9 mouse cellular contexts compared by ENCODE assay signal in the genomic region with DNA sequence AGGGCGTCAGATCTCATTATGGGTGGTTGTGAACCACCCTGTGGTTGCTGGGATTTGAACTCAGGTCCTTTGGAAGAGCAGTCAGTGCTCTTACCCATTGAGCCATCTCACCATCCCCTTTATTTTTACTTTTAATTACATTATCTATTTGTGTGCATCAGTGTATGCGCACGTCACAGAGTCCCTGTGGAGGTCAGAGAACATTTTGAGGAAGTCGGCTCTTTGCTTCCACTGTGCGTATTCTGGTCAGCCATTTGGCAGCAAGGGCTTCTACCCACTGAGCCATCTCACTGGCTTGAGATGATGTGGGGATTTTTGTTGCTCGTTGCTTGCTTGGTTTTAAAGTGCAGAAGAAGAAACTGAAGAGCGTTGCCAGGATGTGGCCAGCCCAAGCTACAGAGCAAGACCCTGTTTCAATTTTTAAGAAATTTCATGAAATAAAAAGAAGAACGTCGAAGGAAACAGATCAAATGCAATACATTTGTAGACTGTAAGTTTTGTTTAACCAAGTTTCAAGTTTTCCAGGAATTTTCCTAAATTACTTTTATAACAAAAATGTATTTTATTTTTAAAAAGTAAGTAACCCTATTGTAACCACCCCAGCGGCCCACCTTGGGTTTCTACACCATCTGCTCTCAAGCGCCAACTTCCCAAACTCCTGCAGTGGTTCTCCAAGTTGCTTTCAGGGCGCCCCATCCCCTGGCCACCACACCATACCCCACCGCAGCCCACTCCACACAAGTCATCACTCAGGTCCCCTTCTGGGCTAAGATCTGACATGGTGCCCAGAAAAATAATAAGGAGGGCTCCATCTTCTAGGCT. TPM values are rescaled to one million over a fixed set of nuclear protein-coding genes. Genes with fewer than 3 reads are reported as not detected.
DNase-seq lines count a peak whose midpoint lies in the region; ATAC-seq and TF ChIP-seq lines count a peak whose summit lies in the region.
"Had no signal": no experiment of that assay in that cellular context is flagged by ENCODE, and none has a peak within 500 bp of the region (broad histone marks: within the 10 kb centered on the region; RNA-seq: fewer than 3 reads in every experiment).

No protein-coding gene starts in this region.

- H3K9me3 ChIP-seq in heart, postnatal 0 days (replicated peaks; ENCODE audit: control insufficient read depth, low read length) = no peaks in the 10 kb centered on the region
- no peaks in the 10 kb centered on the region for H3K9me3 ChIP-seq in limb, embryonic 13.5 days
- H3K9me3 ChIP-seq in neural tube, embryonic 14.5 days (ENCODE audit: control insufficient read depth, low read length) = no peaks in the 10 kb centered on the region

- TF ChIP-seq EP300 in heart, postnatal 0 days (IDR thresholded peaks at IDR 0.05; ENCODE audit: low read depth) = no peak

- 0 out of 2 replicates have a peak, but pooled peaks have one; percentile 10 for ATAC-seq in heart, postnatal 0 days (ENCODE audit: insufficient read depth, low read depth)
- peak; percentile 35; the same call in 1 of the 2 replicates for ATAC-seq in erythroid progenitor cell, adult 5-6 weeks (replicated peaks; ENCODE audit: low FRiP score, poor library complexity, severe bottlenecking)
- ATAC-seq in limb, embryonic 13.5 days (ENCODE audit: low FRiP score, low read depth) = peak; percentile 41; the same call in 1 of the 2 replicates
- 0 out of 2 replicates have a peak, but pooled peaks have one; percentile 38 for ATAC-seq in neural tube, embryonic 14.5 days (ENCODE audit: low read depth)
- ATAC-seq: Patski had no signal

- WGBS in heart, postnatal 0 days = 39% methylated on average over 13 of the region's 13 CpGs
- 46% methylated on average over 13 of the region's 13 CpGs for WGBS in limb, embryonic 13.5 days
- 50% methylated on average over 13 of the region's 13 CpGs for WGBS in neural tube, embryonic 14.5 days

- H3K27ac ChIP-seq in heart, postnatal 0 days (ENCODE audit: low read depth) = no peak overlapping the region
- H3K27ac ChIP-seq in limb, embryonic 13.5 days = no peak overlapping the region
- H3K27ac ChIP-seq in neural tube, embryonic 14.5 days (ENCODE audit: low read depth, low read length) = no peak overlapping the region

- no peak overlapping the region for H3K9ac ChIP-seq in heart, postnatal 0 days (replicated peaks; ENCODE audit: low read depth, low read length)
- H3K9ac ChIP-seq in limb, embryonic 13.5 days = peak overlapping the region; percentile 56
- 0 out of 2 replicates have a peak overlapping the region, but pooled peaks have one; percentile 16 for H3K9ac ChIP-seq in neural tube, embryonic 14.5 days (replicated peaks; ENCODE audit: low read depth, low read length)

- intact Hi-C loops in heart, postnatal 36 days (cut with DNase I) = loop anchor here (1.0 to 2.0 kb wide), 3 partner anchors 36 to 151 kb away; a partner anchor contains a TSS

- peaks cover 11% of the 10 kb centered on the region for H3K27me3 ChIP-seq in heart, postnatal 0 days (ENCODE audit: control insufficient read depth, insufficient read depth, low read length)
- H3K27me3 ChIP-seq in limb, embryonic 13.5 days = peaks cover 9% of the 10 kb centered on the region
- H3K27me3 ChIP-seq in neural tube, embryonic 14.5 days (ENCODE audit: control insufficient read depth, insufficient read depth, low read length) = 0 out of 2 replicates have a peak, but pooled peaks cover 2% of the 10 kb centered on the region
- H3K27me3 ChIP-seq: Patski had no signal

- peak overlapping the region; percentile 31 for H3K4me2 ChIP-seq in heart, postnatal 0 days (ENCODE audit: low read depth, low read length)
- peak overlapping the region; percentile 66 for H3K4me2 ChIP-seq in limb, embryonic 13.5 days (replicated peaks)
- peak overlapping the region; percentile 49 for H3K4me2 ChIP-seq in neural tube, embryonic 14.5 days (ENCODE audit: low read depth, low read length)

- H3K4me1 ChIP-seq in heart, postnatal 0 days (ENCODE audit: control insufficient read depth, insufficient read depth) = no peaks in the 10 kb centered on the region
- H3K4me1 ChIP-seq in limb, embryonic 13.5 days = peaks cover 9% of the 10 kb centered on the region
- H3K4me1 ChIP-seq in neural tube, embryonic 14.5 days (ENCODE audit: control insufficient read depth, insufficient read depth, low read length) = no peaks in the 10 kb centered on the region

- H3K4me3 ChIP-seq in heart, postnatal 0 days (ENCODE audit: low read depth, low read length) = peak overlapping the region; percentile 8; the same call in 1 of the 2 replicates
- peak overlapping the region; percentile 36 for H3K4me3 ChIP-seq in limb, embryonic 13.5 days
- peak overlapping the region; percentile 15 for H3K4me3 ChIP-seq in neural tube, embryonic 14.5 days (ENCODE audit: low read depth, low read length)

- TF ChIP-seq CTCF in heart, postnatal 0 days (IDR thresholded peaks at IDR 0.05; ENCODE audit: low read depth) = no peak

- no peaks in the 10 kb centered on the region for H3K36me3 ChIP-seq in heart, postnatal 0 days (replicated peaks; ENCODE audit: control insufficient read depth, insufficient read depth, low read length)
- H3K36me3 ChIP-seq in limb, embryonic 13.5 days = no peaks in the 10 kb centered on the region
- no peaks in the 10 kb centered on the region for H3K36me3 ChIP-seq in neural tube, embryonic 14.5 days (ENCODE audit: control insufficient read depth, insufficient read depth, low read length)

- no peak for DNase-seq in heart, postnatal 0 days (ENCODE audit: low spot score)
- DNase-seq in heart, postnatal 36 days = no peak
- DNase-seq in adrenal gland, adult (ENCODE audit: inconsistent age in 2 of 2, low spot score in 1 of 2) = no peak
- no peak for DNase-seq in spleen, postnatal 14 days (ENCODE audit: low spot score in 2 of 2)
- DNase-seq in thymus, adult 18-20 months = no peak

RNA-seq across cellular contexts. Expression of a gene that starts 7.5 kb away (rescaled TPM):
- not detected in 2 replicates for total RNA-seq in heart, postnatal 0 days (2014; rRNA removed; ENCODE audit: low replicate concordance)
- polyA plus RNA-seq in heart, postnatal 0 days (2015; fragmentation: Nextera tagmentation; extraction: Ambion mirVana) = not detected in 2 replicates
- not detected for total RNA-seq in heart, postnatal 36 days (2021)
- 3.8 TPM in 1 of 2 replicates, not detected in the other for total RNA-seq in erythroid progenitor cell, adult 5-6 weeks (2015; ENCODE audit: low replicate concordance)
- not detected in 2 replicates for total RNA-seq in erythroid progenitor cell, adult 5-6 weeks (2017; ENCODE audit: low replicate concordance)
- polyA plus RNA-seq in limb, embryonic 13.5 days (2015; fragmentation: Nextera tagmentation; extraction: Ambion mirVana) = 0.14 TPM in 1 of 2 replicates, not detected in the other
- not detected in 2 replicates for polyA plus RNA-seq in neural tube, embryonic 14.5 days (2014; fragmentation: Nextera tagmentation; extraction: Ambion mirVana)
- polyA plus RNA-seq: Patski had no signal

RNA-seq across cellular contexts. Expression of a gene that starts 18.4 kb away (rescaled TPM):
- total RNA-seq in heart, postnatal 0 days (2014; rRNA removed; ENCODE audit: low replicate concordance) = 28.7 and 45.8 TPM in 2 replicates
- polyA plus RNA-seq in heart, postnatal 0 days (2015; fragmentation: Nextera tagmentation; extraction: Ambion mirVana) = 21.9 and 23.4 TPM in 2 replicates
- 10 to 100 TPM; 13.0 to 13.7 TPM for total RNA-seq in heart, postnatal 36 days (2021)
- 1.1 and 1.3 TPM in 2 replicates for total RNA-seq in erythroid progenitor cell, adult 5-6 weeks (2015; ENCODE audit: low replicate concordance)
- total RNA-seq in erythroid progenitor cell, adult 5-6 weeks (2017; ENCODE audit: low replicate concordance) = 2.9 and 5.1 TPM in 2 replicates
- polyA plus RNA-seq in limb, embryonic 13.5 days (2015; fragmentation: Nextera tagmentation; extraction: Ambion mirVana) = 44.7 and 46.1 TPM in 2 replicates
- polyA plus RNA-seq in neural tube, embryonic 14.5 days (2014; fragmentation: Nextera tagmentation; extraction: Ambion mirVana) = 30.7 and 36.2 TPM in 2 replicates

RNA-seq across cellular contexts. Expression of a gene that starts 30.2 kb away (rescaled TPM):
- not detected in 2 replicates for total RNA-seq in heart, postnatal 0 days (2014; rRNA removed; ENCODE audit: low replicate concordance)
- not detected in 2 replicates for polyA plus RNA-seq in heart, postnatal 0 days (2015; fragmentation: Nextera tagmentation; extraction: Ambion mirVana)
- not detected for total RNA-seq in heart, postnatal 36 days (2021)
- total RNA-seq in erythroid progenitor cell, adult 5-6 weeks (2015; ENCODE audit: low replicate concordance) = not detected in 2 replicates
- total RNA-seq in erythroid progenitor cell, adult 5-6 weeks (2017; ENCODE audit: low replicate concordance) = not detected in 2 replicates
- not detected in 2 replicates for polyA plus RNA-seq in limb, embryonic 13.5 days (2015; fragmentation: Nextera tagmentation; extraction: Ambion mirVana)
- polyA plus RNA-seq in neural tube, embryonic 14.5 days (2014; fragmentation: Nextera tagmentation; extraction: Ambion mirVana) = not detected in 2 replicates
- polyA plus RNA-seq: Patski had no signal

RNA-seq across cellular contexts. Expression of a gene that starts 36.7 kb away (rescaled TPM):
- total RNA-seq in heart, postnatal 0 days (2014; rRNA removed; ENCODE audit: low replicate concordance) = not detected in 2 replicates
- polyA plus RNA-seq in heart, postnatal 0 days (2015; fragmentation: Nextera tagmentation; extraction: Ambion mirVana) = not detected in 2 replicates
- total RNA-seq in heart, postnatal 36 days (2021) = not detected
- not detected in 2 replicates for total RNA-seq in erythroid progenitor cell, adult 5-6 weeks (2015; ENCODE audit: low replicate concordance)
- total RNA-seq in erythroid progenitor cell, adult 5-6 weeks (2017; ENCODE audit: low replicate concordance) = not detected in 2 replicates
- polyA plus RNA-seq in limb, embryonic 13.5 days (2015; fragmentation: Nextera tagmentation; extraction: Ambion mirVana) = not detected in 2 replicates
- polyA plus RNA-seq in neural tube, embryonic 14.5 days (2014; fragmentation: Nextera tagmentation; extraction: Ambion mirVana) = not detected in 2 replicates
- polyA plus RNA-seq: Patski had no signal

RNA-seq across cellular contexts. Expression of a gene that starts 47.3 kb away (rescaled TPM):
- 36.0 and 41.4 TPM in 2 replicates for total RNA-seq in heart, postnatal 0 days (2014; rRNA removed; ENCODE audit: low replicate concordance)
- polyA plus RNA-seq in heart, postnatal 0 days (2015; fragmentation: Nextera tagmentation; extraction: Ambion mirVana) = 90.1 and 92.7 TPM in 2 replicates
- 10 to 100 TPM; 44.7 to 52.6 TPM for total RNA-seq in heart, postnatal 36 days (2021)
- 60.8 and 82.5 TPM in 2 replicates for total RNA-seq in erythroid progenitor cell, adult 5-6 weeks (2015; ENCODE audit: low replicate concordance)
- 28.0 and 39.7 TPM in 2 replicates for total RNA-seq in erythroid progenitor cell, adult 5-6 weeks (2017; ENCODE audit: low replicate concordance)
- polyA plus RNA-seq in limb, embryonic 13.5 days (2015; fragmentation: Nextera tagmentation; extraction: Ambion mirVana) = 134 and 145 TPM in 2 replicates
- polyA plus RNA-seq in neural tube, embryonic 14.5 days (2014; fragmentation: Nextera tagmentation; extraction: Ambion mirVana) = 74.4 and 77.5 TPM in 2 replicates
